Mouse (Mus musculus) megakaryocyte, embryonic 14.5 days (primary cell): ENCODE results near the gene Tgfbr2.

Source experiments
- FLI1 ChIP-seq: IDR thresholded peaks from 2 replicates; pipeline ENCODE4 v1.6.1; 2012; ENCODE audit warnings: low read length, inconsistent platforms, mixed read lengths
- GATA1 ChIP-seq: IDR thresholded peaks from 3 replicates; pipeline ENCODE4 v1.6.1; 2012; ENCODE audit warnings: mixed read lengths, low read length, inconsistent platforms, borderline replicate concordance

- TF ChIP-seq GATA1, result no peak
- TF ChIP-seq FLI1, result no peak
Measured at GRCm38 (mm10) chr9:116206901-116207300, 31.7 kb upstream of the Tgfbr2 start.
